Mouse (Mus musculus) ovary, postnatal 14 days (tissue): Measurements from ENCODE around the gene Gm10272.
"Not testable (repeated sequence)": the region's sequence is repeated elsewhere in the genome, so short reads cannot be mapped to it uniquely, and the experiment has no call there.

Experiments
- DNase-seq: peaks from one replicate; pipeline ENCODE4 v3.0.0; 2022; ENCODE audit warnings: low spot score

Gm10272 gene

DNA sequence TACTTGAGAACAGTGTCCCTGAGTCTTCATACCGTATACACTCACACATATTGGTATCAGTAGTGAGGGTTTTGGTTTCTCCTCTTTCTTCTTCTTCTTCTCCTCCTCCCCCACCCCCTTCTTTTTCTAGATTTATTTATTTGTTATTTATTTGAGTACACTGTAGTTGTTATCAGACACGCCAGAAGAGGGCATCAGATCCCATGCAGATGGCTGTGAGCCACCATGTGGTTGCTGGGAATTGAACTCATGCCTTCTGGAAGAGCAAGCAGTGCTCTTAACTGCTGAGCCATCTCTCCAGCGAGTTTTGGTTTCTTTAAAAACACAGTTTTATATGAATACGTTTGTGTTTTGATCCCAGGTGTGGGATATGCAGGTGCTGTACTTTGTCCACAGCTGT lies 21.9 kb downstream of the Gm10272 start:
- DNase-seq: no peak

DNA sequence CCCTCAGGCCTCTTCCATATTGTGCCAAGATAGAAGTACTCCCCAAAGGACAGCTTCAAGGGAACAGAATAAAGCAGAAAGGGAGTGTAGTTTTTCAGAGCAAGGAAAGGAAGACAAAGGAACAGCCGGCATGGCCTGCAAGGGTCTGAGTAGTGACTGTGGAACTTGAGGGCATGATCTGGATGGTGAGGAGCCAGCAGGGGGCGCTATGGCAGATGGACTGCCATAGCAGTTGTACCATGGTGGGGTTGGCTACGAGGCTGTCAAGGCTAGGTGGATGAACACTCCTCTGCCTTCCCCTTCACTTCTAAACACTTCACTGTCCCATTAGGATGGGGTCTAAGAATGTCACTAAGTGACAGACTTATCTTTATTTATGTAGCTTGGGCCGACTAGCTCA lies 22.8 kb downstream of the Gm10272 start:
- no peak for DNase-seq

GRCm38 (mm10) chr10:77735928-77736327 lies 29.5 kb downstream of the Gm10272 start:
- no peak for DNase-seq

DNA sequence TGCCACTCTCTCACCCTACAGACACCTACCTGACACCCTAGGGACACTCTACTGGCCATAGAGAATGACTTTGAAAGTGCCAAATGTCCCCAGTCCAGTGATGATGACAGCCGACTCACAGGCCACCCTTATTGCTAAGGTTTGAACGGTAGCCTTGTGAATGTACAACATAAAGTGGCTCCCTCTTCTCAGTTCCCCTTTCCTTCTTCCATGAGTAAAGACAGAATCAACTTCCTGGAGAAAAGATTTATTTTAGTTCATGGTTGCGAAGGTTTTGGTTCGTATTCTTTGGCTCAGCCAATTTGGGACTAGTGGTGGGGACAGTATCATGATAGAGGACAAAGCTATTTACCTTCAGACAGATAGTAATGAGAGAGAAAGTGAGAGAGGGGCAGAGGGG lies 32.5 kb downstream of the Gm10272 start:
- no peak for DNase-seq

DNA sequence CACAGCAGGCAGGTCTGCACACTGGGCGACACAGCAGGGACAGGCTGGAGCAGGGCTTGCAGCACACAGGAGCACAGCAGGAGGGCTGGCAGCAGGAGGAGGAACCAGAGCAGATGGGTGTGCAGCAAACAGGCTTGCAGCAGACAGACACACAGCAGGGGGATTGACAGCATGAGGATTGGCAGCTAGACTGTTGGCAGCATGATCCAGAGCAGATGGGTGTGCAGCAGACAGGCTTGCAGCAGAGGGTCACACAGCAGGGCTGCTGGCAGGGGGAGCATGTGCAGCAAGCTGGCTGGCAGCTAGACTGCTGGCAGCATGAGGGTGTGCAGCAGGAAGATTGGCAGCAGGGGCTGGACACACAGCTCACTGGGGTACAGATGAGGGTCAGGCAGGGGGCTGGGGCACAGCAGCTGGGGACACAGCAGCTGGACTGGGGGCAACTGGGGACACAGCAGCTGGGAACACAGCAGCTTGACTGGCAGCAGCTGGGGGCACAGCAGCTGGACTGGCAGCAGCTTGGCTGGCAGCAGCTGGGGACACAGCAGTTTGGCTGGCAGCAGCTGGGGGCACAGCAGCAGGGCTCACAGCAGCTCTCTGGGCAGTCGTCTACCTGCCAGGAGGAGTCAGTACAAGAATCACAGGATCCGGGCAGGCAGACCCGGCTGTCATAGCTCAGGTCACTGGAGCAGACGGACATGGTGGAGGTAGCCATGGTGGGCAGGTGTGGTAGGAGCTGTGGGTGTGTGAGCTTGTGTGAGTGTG lies 35.7 kb downstream of the Gm10272 start, which contains the start of gene Gm18596:
TSS of gene Gm18596 (minus strand) at position 715 of the 765 bp plus-strand sequence.
- DNase-seq: not testable (repeated sequence)

GRCm38 (mm10) chr10:77750686-77751085 lies 44.3 kb downstream of the Gm10272 start:
- DNase-seq: not testable (repeated sequence)

DNA sequence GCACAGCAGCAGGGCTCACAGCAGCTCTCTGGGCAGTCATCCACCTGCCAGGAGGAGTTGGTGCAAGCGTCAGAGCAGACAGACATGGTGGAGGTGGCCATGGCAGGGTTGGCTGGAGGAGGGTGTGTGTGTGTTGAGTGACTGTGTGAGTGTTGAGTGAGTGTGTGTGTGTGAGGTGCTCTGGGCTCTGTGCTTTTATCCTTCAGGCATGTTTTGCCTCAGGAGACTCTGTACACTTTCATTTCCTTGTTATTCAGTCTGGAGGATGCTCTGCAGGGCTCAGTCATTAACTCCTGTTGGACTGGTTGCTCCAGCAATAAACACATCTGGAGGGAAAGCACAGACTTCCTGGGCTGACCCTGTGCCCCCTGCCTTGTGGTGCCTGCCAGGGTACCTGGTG lies 44.8 kb downstream of the Gm10272 start, which contains the start of gene Gm9736:
TSS of gene Gm9736 (minus strand) at position 101 of the 400 bp plus-strand sequence.
- DNase-seq: not testable (repeated sequence)

- DNase-seq: not testable (repeated sequence)
Measured at GRCm38 (mm10) chr10:77752312-77752711, 45.9 kb downstream of the Gm10272 start.

GRCm38 (mm10) chr10:77753448-77753847 lies 47.0 kb downstream of the Gm10272 start:
- no peak for DNase-seq
